Mouse (Mus musculus) midbrain, embryonic 16.5 days (tissue): ENCODE data around the gene Recql5. TPM values are rescaled to one million over a fixed set of nuclear protein-coding genes. Genes with fewer than 3 reads are reported as not detected.

Source experiments
- ATAC-seq: fragments of 200-750 bp; cut with Nextera tagmentation; 2 replicates; pipeline ENCODE4 v1.8.0; 2017; ENCODE audit warnings: moderate TSS enrichment
- H3K27ac ChIP-seq: fragments of 300-500 bp; sonication (generic); 2 replicates; pipeline ENCODE4 v1.5.1; 2014; ENCODE audit warnings: mild to moderate bottlenecking, low read length, mixed read lengths
- H3K27me3 ChIP-seq: fragments of 300-500 bp; sonication (generic); 2 replicates; pipeline ENCODE4 v1.6.1; 2014; ENCODE audit warnings: low read depth, low read length, mixed read lengths; ENCODE audit not compliant: control insufficient read depth, insufficient read depth
- H3K36me3 ChIP-seq: fragments of 300-500 bp; sonication (generic); 2 replicates; pipeline ENCODE4 v1.6.1; 2014; ENCODE audit warnings: mild to moderate bottlenecking, low read length, moderate library complexity, mixed read lengths; ENCODE audit not compliant: control insufficient read depth, insufficient read depth
- H3K4me1 ChIP-seq: fragments of 300-500 bp; sonication (generic); 2 replicates; pipeline ENCODE4 v1.6.1; 2014; ENCODE audit warnings: mild to moderate bottlenecking, low read length, mixed read lengths; ENCODE audit not compliant: control insufficient read depth, insufficient read depth
- H3K4me2 ChIP-seq: fragments of 300-500 bp; sonication (generic); 2 replicates; pipeline ENCODE4 v1.6.1; 2014; ENCODE audit warnings: mild to moderate bottlenecking, low read length, mixed read lengths
- H3K4me3 ChIP-seq: fragments of 300-500 bp; sonication (generic); 2 replicates; pipeline ENCODE4 v1.5.1; 2014; ENCODE audit warnings: low read depth, mild to moderate bottlenecking, low read length, moderate library complexity, mixed read lengths
- H3K9ac ChIP-seq: fragments of 300-500 bp; sonication (generic); 2 replicates; pipeline ENCODE4 v1.6.1; 2014; ENCODE audit warnings: low read depth, low read length, mixed read lengths
- H3K9me3 ChIP-seq: fragments of 300-500 bp; sonication (generic); replicated peaks from 2 replicates; pipeline ENCODE4 v1.6.1; 2014; ENCODE audit warnings: mild to moderate bottlenecking, low read length, mixed read lengths; ENCODE audit not compliant: control insufficient read depth, poor library complexity, severe bottlenecking
- WGBS: fragments of 180-500 bp; shearing (Covaris S2); extraction: QIAGEN DNeasy Blood & Tissue Kit; methylation state at CpG from one replicate; pipeline ENCODE4 v1.1.7; 2014; 5-methylcytosine and 5-hydroxymethylcytosine counted together
- polyA plus RNA-seq: library from polyadenylated mRNA; unstranded; fragments of >200 nt; fragmentation: Nextera tagmentation; extraction: Ambion mirVana; gene quantifications from 2 replicates; pipeline ENCODE4 v1.2.1, GENCODE M21; 2015

Gene Recql5
- polyA plus RNA-seq, 1 experiment from 2014 or later, result 25.2 TPM

DNA sequence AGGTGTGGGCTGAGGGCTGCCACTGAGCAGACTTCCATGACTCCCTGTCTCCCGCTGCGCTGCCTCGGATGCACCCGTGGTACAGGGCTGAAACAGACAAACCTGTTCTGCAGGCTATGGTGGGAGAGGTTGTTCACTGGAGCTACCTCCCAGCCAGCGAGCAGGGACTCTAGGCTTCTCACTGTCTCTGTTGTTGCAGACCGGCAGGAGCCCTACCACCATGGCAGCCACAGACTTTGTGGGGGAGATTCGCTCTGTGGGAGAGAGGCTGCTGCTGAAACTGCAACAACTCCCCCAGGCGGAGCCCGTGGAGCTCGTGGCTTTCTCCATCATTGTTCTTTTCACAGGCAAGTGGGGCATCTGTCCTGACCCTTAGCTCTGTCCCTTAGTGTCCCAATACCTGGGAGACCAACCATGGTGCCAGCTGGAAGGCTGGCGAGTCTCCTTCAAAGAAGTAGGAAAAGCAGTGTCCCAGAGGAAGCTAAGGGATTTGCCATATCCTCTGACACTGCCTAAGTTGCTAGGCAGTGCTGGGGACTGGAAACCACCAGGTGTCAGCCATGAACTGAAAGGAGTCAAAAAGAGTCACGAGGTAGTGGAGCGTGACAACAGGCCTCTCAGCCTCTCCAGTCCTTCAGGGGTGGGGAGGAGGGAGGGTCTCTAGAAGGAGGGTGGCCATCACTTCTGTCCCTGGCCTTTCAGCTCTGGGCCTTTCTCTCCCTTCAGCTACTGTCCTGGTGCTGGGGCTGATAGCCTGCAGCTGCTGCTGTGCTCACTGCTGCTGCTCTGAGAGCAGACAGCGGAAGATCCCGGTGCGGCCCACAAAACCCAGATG, 28.1 kb downstream of the Recql5 start:
- ATAC-seq, result no peak
- H3K36me3 ChIP-seq, result peaks cover 5% of the 10 kb centered on the region; the same call in 1 of the 2 replicates
- no peaks in the 10 kb centered on the region for H3K4me1 ChIP-seq
- no peak overlapping the region for H3K27ac ChIP-seq
- no peaks in the 10 kb centered on the region for H3K27me3 ChIP-seq
- no peaks in the 10 kb centered on the region for H3K9me3 ChIP-seq
- 46% methylated on average over 16 of the region's 16 CpGs for WGBS
- H3K4me2 ChIP-seq, result no peak overlapping the region
- peak overlapping the region; percentile 1; the same call in 1 of the 2 replicates for H3K9ac ChIP-seq
- no peak overlapping the region for H3K4me3 ChIP-seq

DNA sequence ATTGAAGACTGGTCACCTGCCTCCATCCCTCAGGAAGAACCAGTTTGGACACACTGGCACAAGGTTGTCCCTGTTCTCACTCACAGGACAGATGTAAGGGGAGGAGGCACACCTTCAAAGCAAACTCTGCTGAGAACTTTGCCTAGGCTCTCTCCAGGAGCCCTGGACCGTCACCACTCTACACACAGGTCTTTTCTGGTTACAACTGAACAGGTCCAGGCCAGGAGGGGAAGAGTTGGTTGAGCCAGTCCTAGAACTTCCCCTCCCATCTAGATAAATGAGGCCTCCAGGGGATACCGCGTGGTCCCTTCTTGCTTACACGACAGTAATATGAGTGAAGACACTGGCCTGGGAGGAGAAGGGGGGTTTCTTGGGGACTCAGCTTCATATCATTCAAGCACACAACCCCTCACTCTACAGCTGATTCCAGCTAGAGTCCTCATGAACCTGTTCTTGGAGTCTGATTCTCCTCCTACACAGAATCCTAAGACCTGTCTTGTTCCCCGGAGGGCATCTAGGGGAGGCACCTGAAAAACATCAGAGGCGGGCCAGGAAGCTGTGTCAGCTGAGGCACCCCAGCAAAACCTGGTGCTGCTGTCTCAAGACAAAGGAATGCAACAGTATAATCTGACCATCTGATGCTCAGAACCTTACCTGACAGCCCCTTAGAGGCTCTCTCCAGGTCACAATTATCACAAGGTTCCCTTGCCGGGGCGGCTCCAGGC, 28.9 kb downstream of the Recql5 start:
- 80% methylated on average over 8 of the region's 8 CpGs for WGBS
- H3K4me1 ChIP-seq, result no peaks in the 10 kb centered on the region
- peaks cover 5% of the 10 kb centered on the region; the same call in 1 of the 2 replicates for H3K36me3 ChIP-seq
- H3K27me3 ChIP-seq, result no peaks in the 10 kb centered on the region
- H3K9me3 ChIP-seq, result no peaks in the 10 kb centered on the region
- no peak overlapping the region for H3K4me2 ChIP-seq
- no peak for ATAC-seq
- no peak overlapping the region for H3K27ac ChIP-seq
- H3K4me3 ChIP-seq, result no peak overlapping the region
- H3K9ac ChIP-seq, result no peak overlapping the region

DNA sequence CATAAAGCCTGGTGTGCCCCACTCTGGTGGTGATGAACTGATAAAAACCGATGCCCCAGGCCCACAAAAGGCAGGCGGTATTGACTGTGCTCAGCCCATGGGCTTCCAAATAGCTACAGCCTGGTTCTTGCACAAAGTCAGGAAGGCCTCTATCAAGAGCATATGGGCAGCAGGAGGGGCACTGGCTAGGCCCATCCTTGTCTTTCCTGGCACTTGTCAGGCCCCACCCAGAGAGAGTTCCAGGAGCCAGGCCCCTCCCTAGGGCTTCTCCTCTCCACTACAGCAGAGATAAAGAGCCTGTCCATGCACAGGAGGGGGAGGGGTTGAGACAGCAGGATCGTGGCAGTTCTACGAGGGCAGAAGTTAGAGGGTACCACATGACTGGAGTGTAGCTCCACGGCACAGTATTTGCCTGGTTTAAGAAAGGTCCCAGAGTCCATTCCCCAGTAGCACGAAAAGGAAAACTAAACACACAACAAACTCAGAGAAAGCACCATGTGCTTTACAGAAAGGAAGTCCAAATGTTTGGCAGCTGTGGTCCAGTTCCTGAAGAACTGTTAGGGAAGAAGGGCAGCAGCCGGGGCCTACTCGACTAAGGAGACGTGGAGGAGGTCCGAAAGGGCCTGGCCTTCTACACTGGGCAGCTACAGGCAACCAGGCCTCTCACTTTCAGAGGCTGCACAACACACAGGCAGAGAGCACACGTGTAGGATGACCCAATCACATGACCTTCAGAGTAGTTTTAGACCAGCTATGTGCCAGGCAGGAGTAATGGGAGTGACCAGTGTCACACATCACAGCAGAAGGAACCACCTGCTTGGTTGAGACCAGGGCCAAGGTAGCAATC, 29.7 kb downstream of the Recql5 start:
- WGBS, result 74% methylated on average over 11 of the region's 11 CpGs
- Histone ChIP-seq H3K27me3 (no peaks in the 10 kb centered on the region), H3K9ac (no peak overlapping the region), H3K4me2 (no peak overlapping the region), H3K4me1 (no peaks in the 10 kb centered on the region), H3K27ac (no peak overlapping the region), H3K36me3 (peaks cover 5% of the 10 kb centered on the region; the same call in 1 of the 2 replicates), H3K4me3 (no peak overlapping the region), H3K9me3 (no peaks in the 10 kb centered on the region)
- ATAC-seq, result no peak

DNA sequence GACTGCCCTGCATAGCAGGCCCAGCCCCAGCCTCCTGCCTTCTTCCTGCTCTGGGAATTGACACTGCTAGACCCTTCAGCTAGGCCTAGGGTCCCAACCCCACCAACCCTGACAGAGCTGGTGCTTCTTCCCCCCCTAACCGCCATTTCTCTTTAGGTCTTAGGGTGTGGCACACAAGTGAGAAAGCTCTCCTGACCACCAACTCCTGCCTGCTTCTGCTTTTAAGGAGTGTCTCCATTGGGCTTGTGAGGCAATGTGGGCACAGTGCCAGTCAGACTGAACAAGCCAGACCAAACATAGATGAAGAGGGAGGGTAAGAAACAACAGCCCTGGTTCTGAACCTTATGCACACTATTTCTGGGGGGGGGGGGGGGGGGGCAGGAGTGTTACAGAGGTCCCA, 30.4 kb downstream of the Recql5 start:
- Histone ChIP-seq H3K4me2 (no peak overlapping the region), H3K27me3 (no peaks in the 10 kb centered on the region), H3K4me1 (no peaks in the 10 kb centered on the region), H3K4me3 (no peak overlapping the region), H3K9me3 (no peaks in the 10 kb centered on the region), H3K9ac (no peak overlapping the region), H3K27ac (no peak overlapping the region), H3K36me3 (no peaks in the 10 kb centered on the region)
- ATAC-seq, result no peak
- WGBS, result 88% methylated on average over 1 of the region's 1 CpGs

DNA sequence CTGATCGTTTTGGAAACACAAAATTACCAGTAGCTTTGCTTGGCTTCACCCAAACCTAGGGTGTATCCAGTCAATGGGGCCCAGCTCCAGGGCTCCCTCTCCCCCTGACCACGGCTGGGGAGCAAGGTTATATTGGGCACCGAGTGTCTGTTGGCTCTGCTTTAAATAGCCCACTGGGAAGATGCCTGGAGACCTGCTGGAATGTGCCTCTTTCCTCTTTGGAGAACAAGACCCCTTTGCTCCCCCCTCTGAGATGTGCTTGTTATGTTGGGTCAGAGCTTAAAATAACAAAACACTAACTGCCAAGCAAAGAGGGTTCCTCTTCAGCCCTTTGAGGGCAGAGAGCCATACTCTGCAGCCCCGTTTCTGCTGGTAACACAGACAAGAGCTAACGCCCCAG, 31.1 kb downstream of the Recql5 start:
- no peaks in the 10 kb centered on the region for H3K36me3 ChIP-seq
- 84% methylated on average over 5 of the region's 5 CpGs for WGBS
- H3K27me3 ChIP-seq, result no peaks in the 10 kb centered on the region
- ATAC-seq, result no peak
- no peaks in the 10 kb centered on the region for H3K4me1 ChIP-seq
- H3K27ac ChIP-seq, result no peak overlapping the region
- H3K4me3 ChIP-seq, result no peak overlapping the region
- no peak overlapping the region for H3K9ac ChIP-seq
- no peak overlapping the region for H3K4me2 ChIP-seq
- no peaks in the 10 kb centered on the region for H3K9me3 ChIP-seq

DNA sequence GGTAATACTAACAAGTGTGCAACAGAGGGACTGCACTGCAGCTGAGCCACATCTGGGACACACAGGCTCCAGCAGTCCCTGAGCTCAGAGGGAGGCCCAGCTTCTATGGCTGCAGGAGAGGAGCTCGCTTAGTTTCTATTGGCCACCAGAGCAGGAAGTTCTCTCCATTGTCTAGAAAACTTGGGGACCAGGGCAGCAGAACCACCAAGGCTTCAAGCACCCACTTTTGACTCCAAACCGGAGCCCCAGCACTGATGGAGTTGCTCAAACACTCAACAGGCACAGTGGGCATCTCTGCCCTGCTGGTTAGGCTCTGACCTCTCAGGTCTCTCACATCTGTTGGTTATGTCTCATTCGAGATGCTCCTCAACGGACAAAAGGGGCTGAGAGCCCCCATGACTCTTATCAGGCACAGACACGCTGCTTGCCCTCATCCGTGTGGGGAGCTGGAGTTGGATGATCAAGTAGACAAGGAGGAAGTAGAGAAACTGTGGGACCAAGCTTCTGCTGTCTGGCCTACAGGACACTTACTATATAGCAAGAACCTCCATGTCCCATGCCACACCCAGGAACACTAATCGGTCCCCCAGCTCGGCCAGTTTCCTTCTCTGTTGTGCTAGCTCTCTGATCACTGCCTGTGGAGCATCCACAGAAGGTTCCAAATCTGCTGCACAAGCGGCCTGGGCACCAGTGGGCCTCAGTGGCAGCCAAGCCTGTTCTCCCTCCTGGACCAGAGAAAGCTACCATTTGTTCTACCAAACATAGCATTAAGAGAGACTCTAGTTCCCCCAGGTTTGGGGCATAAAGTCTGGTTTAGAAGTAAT, 31.7 kb downstream of the Recql5 start:
- H3K27ac ChIP-seq, result no peak overlapping the region
- no peaks in the 10 kb centered on the region for H3K4me1 ChIP-seq
- no peak for ATAC-seq
- no peak overlapping the region for H3K4me2 ChIP-seq
- no peaks in the 10 kb centered on the region for H3K9me3 ChIP-seq
- H3K27me3 ChIP-seq, result no peaks in the 10 kb centered on the region
- 84% methylated on average over 9 of the region's 9 CpGs for WGBS
- no peaks in the 10 kb centered on the region for H3K36me3 ChIP-seq
- H3K4me3 ChIP-seq, result no peak overlapping the region
- no peak overlapping the region for H3K9ac ChIP-seq

DNA sequence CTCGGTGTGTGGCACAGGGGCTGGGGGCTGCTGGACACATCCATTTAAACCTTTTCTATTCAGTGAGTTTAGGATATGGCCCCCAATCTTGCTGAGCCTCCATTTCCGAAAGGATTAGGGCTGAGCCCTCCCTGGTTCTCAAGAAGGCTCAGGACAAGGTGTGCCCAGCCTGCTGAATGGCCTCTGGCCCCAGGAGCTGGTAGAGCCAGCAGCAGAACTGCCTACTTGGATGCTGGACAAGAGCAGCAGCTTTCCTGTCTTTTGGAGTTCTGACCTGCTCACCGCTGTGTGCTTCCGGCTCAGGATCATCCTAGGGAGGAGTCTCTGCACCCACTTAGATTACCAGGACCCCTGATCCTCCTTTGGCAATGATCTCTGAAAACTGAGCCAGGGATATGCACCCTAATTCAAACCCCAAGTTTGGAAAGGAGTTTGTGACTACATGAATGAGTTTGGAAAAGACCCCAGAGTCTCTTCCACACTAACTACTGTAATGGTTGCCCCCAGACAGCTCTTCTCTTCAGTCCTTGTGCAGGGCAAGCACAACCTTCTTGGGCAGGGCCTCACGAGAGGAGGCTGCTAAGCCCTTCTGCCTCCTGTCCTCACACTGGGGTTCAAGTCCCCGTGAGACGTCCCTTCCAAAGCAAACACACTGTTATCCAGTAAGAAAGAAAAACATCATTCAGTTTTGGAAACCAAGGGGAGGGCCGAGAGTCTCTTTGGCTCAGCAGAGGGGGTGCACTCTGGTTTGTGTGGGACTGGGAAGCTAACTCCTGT, 32.5 kb downstream of the Recql5 start:
- no peak overlapping the region for H3K9ac ChIP-seq
- 0 out of 2 replicates have a peak, but pooled peaks cover 2% of the 10 kb centered on the region for H3K36me3 ChIP-seq
- H3K4me1 ChIP-seq, result no peaks in the 10 kb centered on the region
- H3K9me3 ChIP-seq, result no peaks in the 10 kb centered on the region
- no peak overlapping the region for H3K4me3 ChIP-seq
- no peak for ATAC-seq
- H3K27ac ChIP-seq, result no peak overlapping the region
- 71% methylated on average over 8 of the region's 8 CpGs for WGBS
- H3K4me2 ChIP-seq, result no peak overlapping the region
- no peaks in the 10 kb centered on the region for H3K27me3 ChIP-seq
